Mouse (Mus musculus): ENCODE results near the gene Pdlim3.
"Not testable (repeated sequence)": the region's sequence is repeated elsewhere in the genome, so short reads cannot be mapped to it uniquely, and the experiment has no call there.

The Pdlim3 gene

GRCm38 (mm10) chr8:45885202-45885685 lies at the start of gene Pdlim3:
TSS of gene Pdlim3 (plus strand) at chr8:45885461.
- no peak for DNase-seq

GRCm38 (mm10) chr8:45843306-45843705 lies 42.0 kb upstream of the Pdlim3 start:
- DNase-seq = no peak

GRCm38 (mm10) chr8:45844097-45844885 lies 41.0 kb upstream of the Pdlim3 start:
- no peak for DNase-seq

GRCm38 (mm10) chr8:45844911-45845481 lies 40.3 kb upstream of the Pdlim3 start:
- DNase-seq = no peak

- DNase-seq = no peak
These were observed 39.4 kb upstream of the Pdlim3 start for GRCm38 (mm10) chr8:45845906-45846305.

GRCm38 (mm10) chr8:45855118-45855517 lies 30.1 kb upstream of the Pdlim3 start:
- DNase-seq = no peak

- DNase-seq = no peak
These were observed 27.5 kb upstream of the Pdlim3 start for GRCm38 (mm10) chr8:45857734-45858133.

- no peak for DNase-seq
These were observed 26.9 kb upstream of the Pdlim3 start for GRCm38 (mm10) chr8:45858391-45858790.

GRCm38 (mm10) chr8:45871587-45871986 lies 13.7 kb upstream of the Pdlim3 start:
- DNase-seq = not testable (repeated sequence)

GRCm38 (mm10) chr8:45872077-45872476 lies 13.2 kb upstream of the Pdlim3 start:
- no peak for DNase-seq

- peak; percentile 22 to 29 for DNase-seq
These were observed 10.2 kb upstream of the Pdlim3 start for GRCm38 (mm10) chr8:45874945-45875626.

- no peak for DNase-seq
These were observed 8.9 kb upstream of the Pdlim3 start for GRCm38 (mm10) chr8:45876397-45876796.

GRCm38 (mm10) chr8:45877680-45878079 lies 7.6 kb upstream of the Pdlim3 start:
- no peak for DNase-seq

GRCm38 (mm10) chr8:45880457-45880856 lies 4.8 kb upstream of the Pdlim3 start:
- no peak for DNase-seq

- DNase-seq = no peak
These were observed 3.5 kb upstream of the Pdlim3 start for GRCm38 (mm10) chr8:45881726-45882125.

GRCm38 (mm10) chr8:45883793-45884192 lies 1.5 kb upstream of the Pdlim3 start:
- no peak for DNase-seq

GRCm38 (mm10) chr8:45884552-45884951 lies 709 bp upstream of the Pdlim3 start:
- DNase-seq = no peak

GRCm38 (mm10) chr8:45885775-45886174 lies 514 bp downstream of the Pdlim3 start:
- DNase-seq = no peak

GRCm38 (mm10) chr8:45889737-45890136 lies 4.5 kb downstream of the Pdlim3 start:
- DNase-seq = no peak

GRCm38 (mm10) chr8:45896590-45896989 lies 11.3 kb downstream of the Pdlim3 start:
- no peak for DNase-seq

- peak; percentile 53 to 63 for DNase-seq
These were observed 14.5 kb downstream of the Pdlim3 start for GRCm38 (mm10) chr8:45899783-45900182.

GRCm38 (mm10) chr8:45901626-45902025 lies 16.4 kb downstream of the Pdlim3 start:
- no peak for DNase-seq

GRCm38 (mm10) chr8:45903659-45904058 lies 18.4 kb downstream of the Pdlim3 start:
- DNase-seq = no peak

All from spleen, adult 18-20 months (tissue).